Mouse (Mus musculus) kidney, postnatal 0 days (tissue): ENCODE results near the gene Syt5. TPM values are rescaled to one million over a fixed set of nuclear protein-coding genes. Genes with fewer than 3 reads are reported as not detected.

Experiments
- ATAC-seq: fragments of 200-750 bp; cut with Nextera tagmentation; replicated peaks from 2 replicates; pipeline ENCODE4 v1.8.0; 2017; ENCODE audit warnings: low read depth, moderate number of reproducible peaks, moderate TSS enrichment, moderate library complexity; ENCODE audit not compliant: low FRiP score
- DNase-seq: peaks from one replicate; pipeline ENCODE4 v3.0.0-alpha.2; 2016; ENCODE audit warnings: low spot score
- H3K27ac ChIP-seq: fragments of 300-500 bp; sonication (generic); 2 replicates; pipeline ENCODE4 v1.5.1; 2014; ENCODE audit warnings: mild to moderate bottlenecking
- H3K27me3 ChIP-seq: fragments of 300-500 bp; sonication (generic); 2 replicates; pipeline ENCODE4 v1.6.1; 2014; ENCODE audit warnings: low read length, mixed read lengths; ENCODE audit not compliant: insufficient read depth
- H3K36me3 ChIP-seq: fragments of 300-500 bp; sonication (generic); 2 replicates; pipeline ENCODE4 v1.6.1; 2014; ENCODE audit warnings: low read length, mixed read lengths; ENCODE audit not compliant: insufficient read depth
- H3K4me1 ChIP-seq: fragments of 300-500 bp; sonication (generic); replicated peaks from 2 replicates; pipeline ENCODE4 v1.6.1; 2014; ENCODE audit warnings: antibody characterized with exemption, low read length, mixed read lengths; ENCODE audit not compliant: insufficient read depth
- H3K4me2 ChIP-seq: fragments of 300-500 bp; sonication (generic); 2 replicates; pipeline ENCODE4 v1.6.1; 2014; ENCODE audit warnings: mild to moderate bottlenecking, low read length, moderate library complexity, mixed read lengths
- H3K4me3 ChIP-seq: fragments of 300-500 bp; sonication (generic); replicated peaks from 2 replicates; pipeline ENCODE4 v1.5.1; 2014; ENCODE audit warnings: low read depth, low read length
- H3K9ac ChIP-seq: fragments of 300-500 bp; sonication (generic); 2 replicates; pipeline ENCODE4 v1.6.1; 2014; ENCODE audit warnings: low read depth, low read length
- H3K9me3 ChIP-seq: fragments of 300-500 bp; sonication (generic); replicated peaks from 2 replicates; pipeline ENCODE4 v1.6.1; 2016; ENCODE audit warnings: low read length, inconsistent platforms, mixed read lengths
- CTCF ChIP-seq: IDR thresholded peaks from 2 replicates; pipeline ENCODE4 v1.5.1; 2016; ENCODE audit warnings: antibody characterized with exemption, low read depth, mild to moderate bottlenecking, moderate library complexity
- WGBS: fragments of 180-500 bp; shearing (Covaris S2); extraction: QIAGEN DNeasy Blood & Tissue Kit; methylation state at CpG from one replicate; pipeline ENCODE4 v1.1.7; 2014; 5-methylcytosine and 5-hydroxymethylcytosine counted together
- polyA plus RNA-seq: library from polyadenylated mRNA; unstranded; fragments of >200 nt; fragmentation: Nextera tagmentation; extraction: Ambion mirVana; gene quantifications from 2 replicates; pipeline ENCODE4 v1.2.1, GENCODE M21; 2015

Syt5 gene
- polyA plus RNA-seq, 1 experiment from 2014 or later = 6.6 TPM

DNA sequence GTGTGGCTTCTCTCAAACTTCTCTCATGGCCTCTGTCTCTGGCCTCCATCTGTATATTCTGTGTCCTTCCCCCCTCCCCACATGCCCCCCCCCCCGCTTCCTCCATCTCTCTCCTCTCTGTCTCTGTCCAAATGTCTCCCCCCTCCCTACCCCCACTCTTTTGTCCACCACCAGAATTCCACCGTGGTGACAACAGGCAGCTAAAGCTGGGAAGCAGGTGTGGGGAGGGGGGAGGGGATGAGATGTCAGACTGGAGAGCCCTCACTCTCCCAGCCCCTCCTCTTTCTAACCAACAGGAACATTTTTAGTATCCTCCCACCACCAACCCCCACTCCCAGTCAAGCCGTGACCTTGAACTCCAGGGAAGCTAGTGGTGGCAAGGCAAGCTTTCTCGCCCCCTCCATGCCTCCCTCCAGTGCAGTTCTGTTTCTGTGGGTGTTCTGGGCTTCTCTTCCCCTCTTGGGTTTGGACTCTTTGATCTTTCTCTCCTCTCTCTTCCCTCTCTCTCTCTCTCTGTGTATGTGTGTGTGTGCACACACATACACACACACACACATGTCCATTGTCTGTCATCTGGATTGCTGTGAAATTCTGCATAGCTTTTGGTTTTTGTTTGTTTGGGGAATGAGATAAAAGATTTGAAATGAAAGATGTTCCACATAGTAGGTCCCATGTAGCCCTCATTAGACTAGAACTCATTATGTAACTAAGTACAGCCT, 30.9 kb downstream of the Syt5 start, which contains the start of gene Tnnt1:
Tnnt1 (minus strand) TSS at position 51 of the 719 bp plus-strand sequence.
- Histone ChIP-seq H3K9ac (no peak within 1 kb of the TSS), H3K4me1 (peaks cover 17% of the 10 kb centered on the region; the same call in 1 of the 2 replicates), H3K9me3 (no peaks in the 10 kb centered on the region), H3K4me3 (no peak within 1 kb of the TSS), H3K4me2 (no peak within 1 kb of the TSS), H3K27ac (no peak within 1 kb of the TSS), H3K36me3 (no peaks in the 10 kb centered on the region), H3K27me3 (no peaks in the 10 kb centered on the region)
- ATAC-seq (no peak; the same call in 1 of the 2 replicates), DNase-seq (no peak)
- WGBS = 18% methylated on average over 4 of the region's 4 CpGs
- TF ChIP-seq CTCF = no peak

- Histone ChIP-seq H3K4me3 (no peak overlapping the region), H3K4me1 (peaks cover 14% of the 10 kb centered on the region; the same call in 1 of the 2 replicates), H3K36me3 (no peaks in the 10 kb centered on the region), H3K9me3 (no peaks in the 10 kb centered on the region), H3K9ac (no peak overlapping the region), H3K27ac (no peak overlapping the region), H3K27me3 (no peaks in the 10 kb centered on the region), H3K4me2 (no peak overlapping the region)
- ATAC-seq (no peak), DNase-seq (no peak)
- no peak for TF ChIP-seq CTCF
- WGBS = 46% methylated on average over 6 of the region's 6 CpGs
These were observed 31.5 kb downstream of the Syt5 start for GRCm38 (mm10) chr7:4515853-4516252.

DNA sequence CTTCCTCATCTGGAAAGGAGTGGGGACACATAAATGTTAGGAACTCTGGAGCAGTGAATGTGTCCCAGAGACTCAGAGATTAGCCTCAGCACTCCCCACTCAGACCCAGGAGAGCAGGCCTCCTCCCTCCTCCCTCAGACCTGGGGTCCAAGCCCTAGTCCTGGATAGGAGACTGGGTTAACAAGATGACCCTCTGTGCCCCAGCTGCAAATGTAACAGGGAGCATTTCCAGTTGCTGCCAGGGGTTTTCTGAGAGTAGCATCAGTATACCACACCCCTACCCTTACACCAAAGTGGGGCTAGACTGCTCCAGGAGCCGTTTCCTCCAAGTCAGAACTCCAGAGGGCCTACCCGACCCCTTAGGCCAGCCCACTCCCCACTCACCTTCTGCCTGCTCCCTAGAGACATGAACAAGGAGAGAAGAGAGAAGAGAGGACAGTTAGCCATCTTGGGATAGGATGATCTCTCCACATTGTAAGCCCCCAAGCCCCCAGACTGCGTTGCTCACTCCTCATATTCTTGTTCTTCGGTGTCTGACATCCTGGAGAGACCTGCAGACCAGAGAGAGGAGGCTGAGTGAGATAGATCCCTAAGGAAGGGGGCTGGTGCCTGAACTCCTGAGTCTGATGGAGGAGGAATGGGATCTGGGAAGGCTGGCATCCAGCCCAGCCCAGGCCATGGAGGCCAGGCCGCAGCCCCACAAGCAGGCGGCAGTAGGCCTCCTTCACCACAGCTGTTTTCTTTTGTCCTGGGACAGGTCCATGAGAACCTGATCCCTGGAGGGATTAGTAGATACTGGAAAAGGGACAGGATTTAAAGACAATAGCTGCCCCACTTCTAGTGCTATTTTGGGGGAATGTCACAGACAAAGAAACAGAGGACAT, 33.3 kb downstream of the Syt5 start:
- ATAC-seq (no peak), DNase-seq (peak; percentile 60)
- Histone ChIP-seq H3K27me3 (no peaks in the 10 kb centered on the region), H3K4me1 (0 out of 2 replicates have a peak, but pooled peaks cover 10% of the 10 kb centered on the region), H3K36me3 (no peaks in the 10 kb centered on the region), H3K27ac (peak overlapping the region; percentile 60; the same call in 1 of the 2 replicates), H3K4me2 (no peak overlapping the region), H3K9ac (no peak overlapping the region), H3K9me3 (no peaks in the 10 kb centered on the region), H3K4me3 (no peak overlapping the region)
- WGBS = 53% methylated on average over 6 of the region's 6 CpGs
- TF ChIP-seq CTCF = no peak

GRCm38 (mm10) chr7:4513236-4513635, 34.1 kb downstream of the Syt5 start:
- no peaks in the 10 kb centered on the region for H3K36me3 ChIP-seq
- no peak overlapping the region for H3K4me2 ChIP-seq
- H3K9me3 ChIP-seq = no peaks in the 10 kb centered on the region
- ATAC-seq (no peak), DNase-seq (peak; percentile 68)
- H3K9ac ChIP-seq = no peak overlapping the region
- no peaks in the 10 kb centered on the region for H3K27me3 ChIP-seq
- WGBS = 33% methylated on average over 13 of the region's 13 CpGs
- H3K4me3 ChIP-seq = no peak overlapping the region
- H3K4me1 ChIP-seq = 0 out of 2 replicates have a peak, but pooled peaks cover 10% of the 10 kb centered on the region
- peak; percentile 87 for TF ChIP-seq CTCF
- no peak overlapping the region for H3K27ac ChIP-seq

DNA sequence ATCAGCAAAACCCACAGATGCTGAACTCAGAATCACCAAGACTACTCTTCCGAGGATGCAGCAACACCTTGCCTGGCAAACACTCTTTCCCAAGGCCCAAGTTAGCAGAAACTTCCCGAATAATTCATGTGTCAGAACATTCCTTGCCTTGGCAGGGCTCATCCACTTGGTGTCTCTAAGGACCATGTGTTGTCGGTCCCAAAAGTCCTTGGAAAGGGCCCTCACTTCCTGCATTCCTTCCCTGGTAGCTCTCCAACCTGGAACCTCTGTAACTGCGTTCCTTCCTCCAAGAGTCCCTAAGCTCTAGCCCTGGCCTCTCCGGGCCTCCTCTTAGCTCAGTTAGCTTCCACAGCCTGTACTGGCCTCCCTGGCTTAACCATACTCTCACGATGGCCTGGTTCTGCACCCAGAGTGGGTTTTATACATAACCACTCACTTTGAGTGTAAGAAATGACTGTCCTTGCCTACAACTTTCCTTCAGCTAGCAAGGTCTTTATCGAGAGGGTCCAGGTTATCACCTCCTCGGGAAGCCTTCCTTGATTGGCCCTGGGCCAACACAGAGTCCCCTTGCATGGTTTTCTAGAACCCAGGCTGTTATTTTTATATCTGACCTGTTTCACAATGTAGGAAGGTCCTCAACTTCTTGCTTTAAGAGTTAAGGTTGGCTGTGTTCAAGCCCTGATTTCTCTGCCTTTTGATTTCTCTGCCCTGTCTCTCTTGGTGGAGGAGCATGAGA, 35.7 kb downstream of the Syt5 start:
- H3K27me3 ChIP-seq = no peaks in the 10 kb centered on the region
- 61% methylated on average over 8 of the region's 8 CpGs for WGBS
- no peak overlapping the region for H3K9ac ChIP-seq
- H3K27ac ChIP-seq = 0 out of 2 replicates have a peak overlapping the region, but pooled peaks have one; percentile 5
- no peak for TF ChIP-seq CTCF
- no peak overlapping the region for H3K4me3 ChIP-seq
- no peaks in the 10 kb centered on the region for H3K9me3 ChIP-seq
- H3K36me3 ChIP-seq = no peaks in the 10 kb centered on the region
- ATAC-seq = no peak
- 0 out of 2 replicates have a peak, but pooled peaks cover 10% of the 10 kb centered on the region for H3K4me1 ChIP-seq
- H3K4me2 ChIP-seq = no peak overlapping the region
- DNase-seq = no peak
